Mouse (Mus musculus) thymus, adult 2 months (tissue): ENCODE measurements around the gene Cyb561. TPM values are rescaled to one million over a fixed set of nuclear protein-coding genes. Genes with fewer than 3 reads are reported as not detected.

ENCODE experiments used
- DNase-seq: peaks from one replicate; pipeline ENCODE4 v3.0.0; 2021
- H3K27ac ChIP-seq: fragments of 200-500 bp; 2 replicates; pipeline ENCODE4 v1.5.1; 2012; ENCODE audit warnings: low read length, control low read depth; ENCODE audit not compliant: control insufficient read depth, insufficient read depth
- H3K27me3 ChIP-seq: fragments of 200-500 bp; 2 replicates; pipeline ENCODE4 v1.6.1; 2012; ENCODE audit warnings: mild to moderate bottlenecking, low read length, moderate library complexity, mixed read lengths; ENCODE audit not compliant: control insufficient read depth, insufficient read depth
- H3K36me3 ChIP-seq: fragments of 200-500 bp; 2 replicates; pipeline ENCODE4 v1.6.1; 2012; ENCODE audit warnings: mild to moderate bottlenecking, low read length, moderate library complexity; ENCODE audit not compliant: control insufficient read depth, insufficient read depth
- H3K4me1 ChIP-seq: fragments of 200-500 bp; replicated peaks from 2 replicates; pipeline ENCODE4 v1.6.1; 2012; ENCODE audit warnings: low read length; ENCODE audit not compliant: control insufficient read depth, insufficient read depth
- H3K4me3 ChIP-seq: fragments of 200-500 bp; 2 replicates; pipeline ENCODE4 v1.5.1; 2012; ENCODE audit warnings: mild to moderate bottlenecking, low read length, control low read depth, moderate library complexity; ENCODE audit not compliant: control insufficient read depth, insufficient read depth
- CTCF ChIP-seq: fragments of 200-500 bp; IDR thresholded peaks from 2 replicates; pipeline ENCODE4 v1.5.1; 2012; ENCODE audit warnings: mild to moderate bottlenecking, control low read depth, low read length, moderate library complexity, borderline replicate concordance; ENCODE audit not compliant: control insufficient read depth, poor library complexity, insufficient read depth; ENCODE audit errors: extremely low read depth
- POLR2A ChIP-seq: fragments of 200-500 bp; IDR thresholded peaks from 2 replicates; pipeline ENCODE4 v1.6.1; 2012; ENCODE audit warnings: mild to moderate bottlenecking, low read length, control low read depth, moderate library complexity; ENCODE audit not compliant: control insufficient read depth, poor library complexity, insufficient read depth; ENCODE audit errors: extremely low read depth
- WGBS: fragments of 180-500 bp; shearing (Covaris S2); methylation state at CpG from one replicate; pipeline ENCODE4 v1.1.7; 2018; 5-methylcytosine and 5-hydroxymethylcytosine counted together
- polyA plus RNA-seq: library from polyadenylated mRNA; depleted of rRNA; stranded (reverse); fragments of >200 nt; gene quantifications from 2 replicates; pipeline ENCODE4 v1.2.3, GENCODE M21; 2012

The Cyb561 gene
- polyA plus RNA-seq, 1 experiment = 9.4 TPM

DNA sequence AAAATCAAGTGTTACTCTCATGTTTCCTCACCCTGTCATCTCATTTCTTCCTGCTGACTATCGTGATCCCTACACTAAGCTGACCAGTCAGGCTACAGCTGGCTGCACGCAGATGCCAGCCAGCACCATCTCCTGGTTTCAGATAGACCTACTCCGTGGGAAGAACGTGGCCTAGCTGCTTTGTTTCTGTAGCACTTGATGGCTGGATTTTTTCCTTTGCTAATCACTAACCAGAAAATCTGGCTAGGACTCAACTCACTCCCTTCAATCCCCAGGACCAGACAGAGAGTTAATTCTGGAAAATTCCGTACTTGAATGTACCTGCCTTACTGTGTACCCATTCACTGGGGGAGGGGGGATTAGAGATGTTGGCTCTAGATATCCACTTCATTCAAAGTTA lies 25.0 kb downstream of the Cyb561 start:
- TF ChIP-seq CTCF = no peak
- TF ChIP-seq POLR2A = no peak
- Histone ChIP-seq H3K27me3 (no peaks in the 10 kb centered on the region), H3K4me3 (no peak overlapping the region), H3K4me1 (no peaks in the 10 kb centered on the region), H3K27ac (no peak overlapping the region), H3K36me3 (no peaks in the 10 kb centered on the region)
- DNase-seq = no peak
- WGBS = 90% methylated on average over 5 of the region's 5 CpGs

DNA sequence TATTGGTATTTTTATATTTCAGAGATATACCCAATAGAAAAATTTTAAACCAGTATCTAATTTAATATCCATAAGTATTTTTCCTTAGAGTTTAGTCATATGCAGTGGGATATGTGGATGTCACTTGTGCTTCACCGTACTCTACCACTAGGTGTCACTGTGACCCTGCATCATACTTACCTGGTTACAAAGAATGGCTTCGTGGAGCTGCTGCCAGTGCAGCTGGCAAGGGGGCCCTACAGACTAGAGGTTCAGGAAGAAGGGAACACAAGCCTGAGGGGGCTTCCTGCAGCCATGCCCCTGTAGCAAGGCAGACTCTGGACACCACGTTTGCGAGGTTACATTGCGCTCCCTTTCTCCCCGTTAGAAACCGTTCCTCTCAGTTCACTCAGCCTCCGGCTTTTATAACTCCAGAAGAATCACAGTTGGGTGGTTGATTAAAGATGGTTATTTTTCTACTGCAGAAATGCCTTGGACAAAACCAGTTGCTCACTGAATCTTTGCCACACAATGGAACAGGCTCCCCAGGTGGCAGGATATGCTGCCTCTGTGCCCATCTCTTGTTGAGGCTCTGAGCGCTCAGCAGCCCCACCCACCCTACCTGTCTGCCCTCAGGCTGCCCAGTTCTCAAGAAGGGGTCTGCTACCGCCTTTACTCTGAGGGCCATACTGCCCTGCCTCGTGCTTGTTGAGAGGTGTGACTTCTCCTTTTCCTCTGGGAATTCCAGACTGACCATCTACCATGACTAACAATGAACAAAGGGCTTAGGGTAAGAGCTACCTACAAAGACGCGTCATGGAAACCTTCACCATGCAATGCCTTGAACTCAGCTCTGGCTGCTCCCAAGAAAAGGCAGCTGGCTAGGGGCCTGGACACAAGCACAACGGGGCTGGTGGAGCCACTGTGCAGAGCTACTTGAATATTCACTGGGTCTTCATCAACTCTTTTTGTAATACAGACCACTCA lies 25.8 kb downstream of the Cyb561 start:
- TF ChIP-seq POLR2A (no peak), CTCF (peak; percentile 33; the same call in 1 of the 2 replicates)
- DNase-seq = peak; percentile 69
- no peaks in the 10 kb centered on the region for H3K27me3 ChIP-seq

DNA sequence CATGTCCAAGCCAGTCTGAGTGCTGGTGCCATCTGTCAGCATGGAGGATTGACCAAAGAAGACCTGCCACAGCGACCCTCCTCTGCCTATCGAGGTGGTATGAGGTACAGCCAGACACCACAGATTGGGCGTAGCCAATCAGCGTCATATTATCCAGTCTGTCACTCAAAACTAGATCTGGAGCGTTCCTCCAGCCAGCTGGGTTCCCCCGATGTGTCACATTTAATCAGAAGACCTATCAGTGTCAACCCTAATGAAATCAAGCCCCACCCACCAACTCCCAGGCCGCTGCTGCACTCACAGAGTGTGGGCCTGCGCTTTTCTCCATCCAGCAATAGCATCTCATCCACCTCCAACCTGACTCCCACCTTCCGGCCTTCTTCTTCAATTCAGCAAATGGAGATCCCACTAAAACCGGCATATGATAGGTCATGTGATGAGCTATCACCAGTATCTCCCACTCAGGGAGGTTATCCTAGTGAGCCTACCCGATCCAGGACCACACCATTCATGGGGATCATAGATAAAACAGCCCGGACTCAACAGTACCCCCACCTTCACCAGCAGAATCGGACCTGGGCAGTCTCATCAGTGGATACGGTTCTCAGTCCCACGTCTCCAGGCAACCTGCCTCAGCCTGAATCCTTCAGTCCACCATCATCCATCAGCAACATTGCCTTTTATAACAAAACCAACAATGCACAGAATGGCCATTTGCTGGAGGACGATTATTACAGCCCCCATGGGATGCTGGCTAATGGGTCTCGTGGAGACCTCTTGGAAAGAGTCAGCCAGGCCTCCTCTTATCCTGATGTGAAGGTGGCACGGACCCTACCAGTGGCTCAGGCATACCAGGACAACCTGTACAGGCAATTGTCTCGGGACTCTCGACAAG lies 30.1 kb downstream of the Cyb561 start:
- no peak for TF ChIP-seq CTCF
- TF ChIP-seq POLR2A = no peak
- Histone ChIP-seq H3K27ac (no peak overlapping the region), H3K27me3 (no peaks in the 10 kb centered on the region), H3K36me3 (no peaks in the 10 kb centered on the region), H3K4me1 (no peaks in the 10 kb centered on the region), H3K4me3 (no peak overlapping the region)
- no peak for DNase-seq
- 96% methylated on average over 20 of the region's 20 CpGs for WGBS

More for the DNA sequence above, 25.8 kb downstream of the Cyb561 start:
- H3K27ac ChIP-seq = no peak overlapping the region
- H3K4me3 ChIP-seq = no peak overlapping the region
- no peaks in the 10 kb centered on the region for H3K36me3 ChIP-seq
- H3K4me1 ChIP-seq = no peaks in the 10 kb centered on the region
- 67% methylated on average over 14 of the region's 14 CpGs for WGBS

DNA sequence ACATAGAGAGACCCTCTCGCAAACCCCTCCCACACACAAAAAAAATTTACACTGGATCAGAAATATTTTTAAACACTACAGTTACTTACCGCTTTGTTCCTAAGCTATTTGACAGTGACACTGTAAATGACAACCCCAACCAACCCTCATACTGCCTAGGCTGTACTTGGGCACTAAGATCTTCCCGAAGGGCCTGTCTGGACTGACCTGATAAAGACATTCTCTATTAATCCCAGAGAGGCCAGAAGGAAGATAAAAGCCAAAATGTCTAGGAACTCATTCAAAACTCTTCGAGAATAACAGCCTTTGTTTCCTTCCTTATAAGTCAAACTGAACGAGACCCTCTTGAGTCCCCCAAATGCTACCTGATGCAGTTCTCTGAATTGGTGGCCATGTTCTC lies 31.9 kb downstream of the Cyb561 start:
- no peaks in the 10 kb centered on the region for H3K36me3 ChIP-seq
- TF ChIP-seq CTCF (no peak), POLR2A (no peak)
- H3K4me1 ChIP-seq = no peaks in the 10 kb centered on the region
- H3K27me3 ChIP-seq = no peaks in the 10 kb centered on the region
- 96% methylated on average over 5 of the region's 5 CpGs for WGBS
- H3K4me3 ChIP-seq = no peak overlapping the region
- no peak for DNase-seq
- H3K27ac ChIP-seq = no peak overlapping the region

DNA sequence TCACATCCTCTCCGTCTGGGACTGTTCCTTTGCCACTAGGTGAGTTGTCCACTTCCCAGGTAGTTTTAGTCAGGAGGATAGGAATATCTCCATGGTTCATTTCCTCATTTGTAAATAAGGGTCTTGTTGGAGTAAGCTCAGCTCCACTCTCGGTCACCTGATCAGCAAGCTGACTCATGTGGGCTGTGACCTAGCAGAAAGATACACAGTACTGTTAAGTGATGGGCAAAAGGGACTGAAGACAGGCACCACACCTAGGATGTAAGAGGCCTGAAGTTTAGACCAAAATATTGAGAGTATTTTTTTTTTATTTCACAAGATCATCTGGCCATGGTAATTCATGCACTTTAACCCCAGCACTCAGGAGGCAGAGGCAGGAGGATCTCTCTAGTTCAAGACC lies 32.3 kb downstream of the Cyb561 start:
- Histone ChIP-seq H3K4me3 (no peak overlapping the region), H3K27me3 (no peaks in the 10 kb centered on the region), H3K27ac (no peak overlapping the region), H3K36me3 (no peaks in the 10 kb centered on the region), H3K4me1 (no peaks in the 10 kb centered on the region)
- no peak for DNase-seq
- 95% methylated on average over 2 of the region's 2 CpGs for WGBS
- TF ChIP-seq CTCF (no peak), POLR2A (no peak)

DNA sequence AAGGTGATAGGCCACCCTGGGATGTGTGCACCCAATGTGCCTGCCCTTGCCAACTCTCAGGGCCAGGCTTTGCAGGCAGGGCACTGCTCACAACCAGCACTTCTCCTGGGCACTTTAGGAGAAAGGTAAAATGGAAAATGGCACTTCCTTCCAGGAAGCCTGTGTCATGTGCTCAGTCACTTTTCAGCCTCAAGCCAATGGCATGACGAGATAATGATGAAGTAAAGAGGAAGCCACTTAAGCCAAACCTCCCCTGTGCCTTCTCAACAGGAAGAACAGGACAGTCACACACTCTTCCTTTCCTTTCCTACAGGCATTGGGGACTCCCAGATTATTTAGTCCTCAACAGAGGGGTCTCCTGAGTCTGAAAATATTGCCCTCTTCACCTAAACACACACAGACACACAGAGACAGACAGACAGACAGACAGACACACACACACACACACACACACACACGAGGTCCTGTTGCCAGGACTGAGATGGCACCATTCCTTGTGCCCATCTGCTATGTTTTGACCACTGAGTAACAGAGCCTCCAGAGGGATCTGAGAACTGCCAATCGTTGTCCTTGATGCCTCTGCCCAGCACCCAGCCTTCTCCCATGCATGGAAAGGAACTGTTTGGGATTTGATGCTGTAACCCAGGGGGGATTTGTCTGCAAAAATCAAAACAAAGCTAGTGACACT lies 32.9 kb downstream of the Cyb561 start:
- WGBS = 91% methylated on average over 3 of the region's 3 CpGs
- no peak for DNase-seq
- no peak overlapping the region for H3K27ac ChIP-seq
- no peaks in the 10 kb centered on the region for H3K4me1 ChIP-seq
- TF ChIP-seq CTCF = no peak
- TF ChIP-seq POLR2A = no peak
- no peak overlapping the region for H3K4me3 ChIP-seq
- H3K36me3 ChIP-seq = no peaks in the 10 kb centered on the region
- H3K27me3 ChIP-seq = no peaks in the 10 kb centered on the region
